Mouse (Mus musculus): Measurements from ENCODE around the gene Scyl2. TPM values are rescaled to one million over a fixed set of nuclear protein-coding genes. Genes with fewer than 3 reads are reported as not detected.
"Not testable (repeated sequence)": the region's sequence is repeated elsewhere in the genome, so short reads cannot be mapped to it uniquely, and the experiment has no call there.

The Scyl2 gene
- total RNA-seq, 2 experiments from 2014 or later = 11.0 to 13.2 TPM

DNA sequence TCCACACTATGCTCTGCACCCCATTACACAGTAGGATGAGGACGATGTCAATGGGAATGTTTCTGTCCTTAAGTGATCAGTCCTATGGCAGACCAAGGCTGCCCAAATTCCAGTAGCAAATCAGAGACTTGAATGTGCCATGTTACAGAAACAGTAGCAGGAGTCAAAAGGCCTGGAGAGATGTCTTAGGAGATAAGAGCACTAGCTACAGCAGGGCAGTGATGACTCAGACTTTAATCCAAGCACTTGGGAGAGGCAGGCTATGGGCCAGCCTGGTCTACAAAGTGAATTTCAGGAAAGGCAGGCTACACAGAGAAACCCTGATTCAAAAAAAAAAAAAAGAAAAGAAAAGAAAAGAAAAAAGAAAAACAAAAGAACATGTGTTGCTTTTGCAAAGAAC is 6.6 kb downstream of the Scyl2 start:
- DNase-seq = no peak

DNA sequence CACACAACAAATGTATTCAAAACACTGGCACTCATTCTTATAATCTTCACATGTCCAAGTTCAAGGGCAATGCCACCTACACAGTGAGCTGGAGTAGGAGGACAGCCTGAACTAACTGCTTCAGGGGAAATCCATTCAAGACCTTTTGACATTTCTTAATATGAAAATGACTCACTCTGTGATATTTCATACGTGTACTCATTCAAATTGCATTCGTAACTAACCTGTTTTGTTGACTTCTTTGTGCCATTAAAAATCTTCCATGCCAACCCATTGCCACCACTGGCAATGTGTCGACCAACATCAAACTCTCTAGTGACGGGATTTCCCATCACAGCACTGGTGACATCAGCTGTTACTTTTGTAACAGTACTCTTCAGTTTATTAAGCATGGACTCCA is 8.0 kb downstream of the Scyl2 start:
- DNase-seq = no peak

- DNase-seq = no peak
These were observed 9.5 kb downstream of the Scyl2 start for GRCm38 (mm10) chr10:89676609-89677008.

- not testable (repeated sequence) for DNase-seq
These were observed 15.7 kb downstream of the Scyl2 start for GRCm38 (mm10) chr10:89670371-89670770.

DNA sequence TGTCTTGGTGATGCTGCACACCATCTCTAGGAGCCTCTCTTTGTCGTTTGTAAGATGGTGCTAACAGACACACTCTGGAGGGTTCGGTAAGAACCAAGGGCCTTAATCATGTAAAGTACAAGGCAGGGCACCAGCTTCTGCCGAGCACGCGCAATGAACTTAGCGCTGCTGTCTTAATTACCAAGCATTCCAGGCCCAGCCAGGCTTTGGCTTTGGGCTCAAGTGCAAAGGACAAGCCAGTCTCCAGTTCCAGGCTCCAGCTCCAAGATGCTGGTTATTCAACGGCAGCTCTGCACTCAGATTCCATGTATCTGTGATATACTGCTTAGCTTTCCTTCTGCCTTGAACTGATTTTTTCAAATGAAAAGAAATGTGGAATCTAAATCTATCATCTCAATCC is 18.5 kb downstream of the Scyl2 start:
- no peak for DNase-seq

- DNase-seq = no peak
These were observed 20.4 kb downstream of the Scyl2 start for GRCm38 (mm10) chr10:89665679-89666078.

GRCm38 (mm10) chr10:89664977-89665645 is 21.0 kb downstream of the Scyl2 start:
- no peak for DNase-seq

DNA sequence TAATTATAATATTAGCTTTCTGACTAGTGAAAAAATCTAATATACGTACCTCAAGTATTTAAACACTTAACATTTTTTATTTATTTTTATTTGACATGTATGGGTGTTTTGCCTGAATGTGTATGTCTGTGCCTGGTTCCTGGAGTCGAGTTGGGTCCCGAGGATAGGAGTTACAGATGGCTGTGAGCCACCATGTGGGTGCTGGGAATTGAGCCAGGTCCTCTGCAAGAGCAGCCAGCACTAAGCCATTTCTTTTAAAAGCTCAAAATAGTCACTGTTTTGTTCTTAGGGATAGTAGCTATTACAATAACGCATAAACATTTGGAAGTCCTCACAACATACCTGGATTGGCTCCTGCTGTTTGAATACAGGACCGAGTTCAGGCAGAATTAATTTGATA is 29.7 kb downstream of the Scyl2 start:
- no peak for DNase-seq

GRCm38 (mm10) chr10:89652912-89653311 is 33.2 kb downstream of the Scyl2 start:
- no peak for DNase-seq

DNA sequence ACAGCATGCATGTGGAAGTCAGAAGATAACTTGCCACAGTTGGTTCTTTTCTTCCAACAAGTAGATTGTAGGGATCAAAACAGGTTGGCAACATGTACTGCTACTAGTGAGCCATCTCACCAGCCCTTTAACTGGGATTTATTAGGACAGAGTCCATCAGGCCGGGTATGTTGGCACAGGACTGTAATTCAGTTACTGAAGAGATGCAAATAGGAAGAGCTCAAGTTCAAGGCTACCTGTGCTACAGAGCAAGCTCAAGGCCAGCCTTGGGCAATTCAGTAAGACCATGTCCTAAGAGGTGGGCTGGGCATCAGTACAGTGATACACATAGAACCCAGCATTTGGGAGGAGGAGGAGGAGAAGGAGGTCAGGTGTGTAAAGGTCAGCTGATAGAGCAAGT is 34.4 kb downstream of the Scyl2 start:
- no peak for DNase-seq

DNA sequence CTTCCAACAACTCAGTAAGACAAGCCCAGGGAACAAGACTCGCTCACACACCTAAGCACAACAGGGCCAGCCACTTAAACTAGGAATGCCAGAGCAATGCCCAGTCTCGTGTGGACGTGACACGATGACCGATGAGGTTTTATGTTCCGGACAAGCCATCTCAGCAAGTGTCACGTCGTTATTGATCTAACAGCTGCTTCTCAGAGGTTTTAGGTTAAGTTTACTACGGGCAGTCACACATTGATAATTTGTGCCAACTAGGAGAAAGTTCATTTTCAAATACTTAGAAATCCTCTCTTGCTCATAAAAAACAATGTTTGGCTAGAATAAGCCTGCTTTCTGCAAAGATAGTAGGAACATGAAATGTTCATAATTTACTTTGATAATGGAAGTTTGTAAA is 39.2 kb downstream of the Scyl2 start:
- no peak for DNase-seq

DNA sequence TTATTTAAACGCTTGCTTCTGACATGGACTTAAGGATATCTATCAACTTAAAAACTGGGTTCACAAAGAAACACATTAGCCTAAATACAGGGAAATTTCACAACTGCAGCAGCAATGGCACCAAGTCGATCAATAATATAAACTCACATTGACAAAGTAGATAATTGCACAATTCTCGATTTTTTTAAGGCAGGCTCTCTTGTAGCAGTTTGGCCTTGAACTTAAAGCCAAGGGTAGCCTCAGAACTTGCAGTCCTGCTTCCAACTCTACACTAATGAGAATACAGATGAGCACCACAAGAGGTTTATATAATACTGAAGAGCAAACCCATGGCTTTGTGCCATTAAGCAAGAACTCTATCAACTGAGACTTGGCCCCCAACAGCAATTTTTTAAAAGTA is 49.1 kb downstream of the Scyl2 start:
- DNase-seq = no peak

DNA sequence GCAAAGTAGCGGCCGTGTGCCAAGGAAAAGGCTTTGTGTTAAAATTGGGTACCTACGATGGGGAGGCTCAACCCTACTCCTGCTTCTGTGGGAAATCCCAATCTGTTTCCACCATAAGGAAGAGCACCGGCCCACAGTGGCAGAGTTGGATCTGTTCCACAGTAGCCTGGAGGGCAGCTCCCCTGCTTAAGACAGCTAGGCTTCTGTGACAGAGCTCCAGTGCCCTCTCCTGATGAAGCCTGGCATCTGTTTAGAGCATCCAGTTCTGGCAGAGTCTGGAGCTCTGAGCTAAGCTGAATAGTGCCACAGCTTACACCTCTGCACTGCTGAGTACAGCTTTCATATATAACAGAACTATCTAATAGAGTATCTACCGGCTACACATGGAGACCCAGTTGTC is 51.1 kb downstream of the Scyl2 start:
- DNase-seq = no peak

DNA sequence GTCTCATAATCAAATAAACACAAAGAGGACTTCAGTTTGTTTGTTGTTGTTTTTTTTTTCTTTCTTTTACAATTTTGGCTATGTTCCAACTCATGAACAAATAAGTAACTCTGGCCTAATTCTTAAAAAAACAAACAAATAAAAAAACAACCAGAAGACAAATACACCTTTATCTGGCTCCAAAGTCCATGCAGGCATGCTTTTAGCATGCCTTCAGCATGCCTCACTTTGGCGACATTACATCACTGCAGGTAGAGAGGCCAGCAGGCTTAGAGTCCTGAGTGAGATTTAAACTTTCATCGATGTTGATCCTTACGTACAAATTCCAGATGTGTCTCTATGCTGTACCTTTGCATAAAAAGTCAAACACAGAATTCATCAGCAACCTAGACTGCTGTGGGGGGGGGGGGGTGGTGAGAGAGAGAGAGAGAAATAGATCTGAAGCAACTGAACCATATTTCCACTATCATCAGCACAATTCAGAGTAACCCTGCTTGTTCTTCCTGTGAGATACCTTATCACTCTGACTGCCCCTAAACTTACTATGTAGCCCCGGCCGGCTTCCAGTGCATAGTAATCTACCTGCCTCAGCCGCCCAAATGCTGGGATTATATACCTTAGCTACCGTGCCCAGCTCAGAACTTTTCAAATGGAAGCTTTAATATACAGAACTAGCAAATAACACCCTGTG is 52.2 kb downstream of the Scyl2 start:
- DNase-seq = no peak

- DNase-seq = no peak
These were observed 53.0 kb downstream of the Scyl2 start for GRCm38 (mm10) chr10:89633121-89633520.

- DNase-seq = no peak
These were observed 54.3 kb downstream of the Scyl2 start for GRCm38 (mm10) chr10:89631831-89632230.

- no peak for DNase-seq
These were observed 55.5 kb downstream of the Scyl2 start for GRCm38 (mm10) chr10:89630564-89630963.

DNA sequence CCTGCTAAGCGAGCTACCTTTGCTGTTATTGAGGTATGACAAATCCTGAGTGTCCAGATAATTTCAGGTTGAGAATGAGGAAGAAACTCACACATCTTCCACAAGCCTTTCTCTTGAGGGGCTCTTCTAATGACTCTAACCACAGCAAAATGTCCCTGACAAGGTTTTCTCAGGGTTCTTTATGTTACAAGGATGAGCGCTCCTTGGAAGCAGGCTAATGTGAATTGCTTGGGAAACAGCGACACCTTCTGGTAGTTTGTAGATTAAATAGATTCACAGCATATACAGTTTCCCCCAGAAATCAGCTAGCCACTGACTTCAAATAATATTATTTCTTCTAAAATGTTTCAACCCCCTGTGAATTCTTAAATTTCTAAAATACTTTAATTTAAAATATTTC is 56.0 kb downstream of the Scyl2 start:
- peak; percentile 21 for DNase-seq

- DNase-seq = no peak
These were observed 59.4 kb downstream of the Scyl2 start for GRCm38 (mm10) chr10:89626714-89627113.

DNA sequence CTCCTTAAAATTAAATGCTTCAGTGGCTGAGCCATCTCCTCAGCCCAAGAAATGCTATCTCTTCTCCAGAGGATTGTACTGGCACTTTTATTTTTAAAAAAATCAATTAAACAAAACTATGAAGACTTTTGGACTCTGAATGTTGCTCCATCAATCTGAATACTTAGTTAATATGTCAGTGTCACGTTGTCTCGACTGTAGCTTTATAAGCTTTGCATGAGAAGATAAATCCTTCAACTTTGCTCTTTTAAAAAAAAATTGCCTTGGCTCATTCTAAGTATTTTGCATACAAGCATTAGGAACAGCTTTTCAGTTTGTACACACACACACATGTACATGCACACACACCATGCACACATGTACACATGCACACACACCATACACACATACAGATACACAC is 61.9 kb downstream of the Scyl2 start:
- DNase-seq = no peak

- no peak for DNase-seq
These were observed 65.0 kb downstream of the Scyl2 start, which contains the start of gene Slc17a8 for GRCm38 (mm10) chr10:89621129-89621528. TSS of gene Slc17a8 (minus strand) at chr10:89621253.

DNA sequence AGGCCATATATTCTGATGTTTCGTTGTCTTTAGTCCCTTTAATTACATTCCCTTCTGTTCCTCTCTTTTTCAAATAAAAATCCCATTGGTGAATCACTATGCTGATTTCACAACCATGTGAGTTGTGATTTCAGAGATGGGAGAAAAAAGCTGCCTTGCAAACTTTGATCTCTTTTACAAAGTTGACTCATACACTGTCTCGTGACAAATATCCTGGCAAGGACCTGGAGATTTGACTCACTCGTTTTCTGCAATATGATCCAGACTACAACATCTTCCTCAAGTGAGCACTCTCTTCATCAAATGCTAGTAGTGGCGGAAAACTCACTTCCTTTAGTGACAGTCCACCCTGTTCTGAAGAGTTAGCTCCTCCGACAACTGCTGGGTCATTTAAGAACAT is 86.8 kb downstream of the Scyl2 start:
- no peak for DNase-seq

DNA sequence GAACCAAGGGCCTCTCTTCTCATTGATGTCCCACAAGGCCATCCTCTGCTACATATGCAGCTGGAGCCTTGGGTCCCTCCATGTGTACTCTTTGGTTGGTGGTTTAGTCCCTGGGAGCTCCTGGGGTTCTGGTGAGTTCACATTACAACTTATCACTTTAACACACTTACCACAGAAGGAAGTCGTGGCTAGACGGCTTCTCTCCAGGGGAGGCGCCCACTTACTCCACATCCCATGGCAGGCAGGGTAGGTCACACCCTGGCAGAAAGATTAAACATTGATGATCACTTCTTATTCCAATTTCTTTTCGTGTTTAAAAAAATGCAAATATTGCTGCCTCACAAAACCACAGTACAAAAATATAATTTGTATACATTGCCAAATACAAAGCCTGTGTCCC is 88.8 kb downstream of the Scyl2 start:
- DNase-seq = no peak

GRCm38 (mm10) chr10:89595935-89596334 is 90.2 kb downstream of the Scyl2 start:
- no peak for DNase-seq
